Mouse (Mus musculus) T-cell, adult 2 months (primary cell): ENCODE data around the gene 5730409E04Rik.

Experiments used
- DNase-seq: peaks from one replicate; pipeline ENCODE4 v3.0.0; 2022; ENCODE audit warnings: low spot score

5730409E04Rik gene

DNA sequence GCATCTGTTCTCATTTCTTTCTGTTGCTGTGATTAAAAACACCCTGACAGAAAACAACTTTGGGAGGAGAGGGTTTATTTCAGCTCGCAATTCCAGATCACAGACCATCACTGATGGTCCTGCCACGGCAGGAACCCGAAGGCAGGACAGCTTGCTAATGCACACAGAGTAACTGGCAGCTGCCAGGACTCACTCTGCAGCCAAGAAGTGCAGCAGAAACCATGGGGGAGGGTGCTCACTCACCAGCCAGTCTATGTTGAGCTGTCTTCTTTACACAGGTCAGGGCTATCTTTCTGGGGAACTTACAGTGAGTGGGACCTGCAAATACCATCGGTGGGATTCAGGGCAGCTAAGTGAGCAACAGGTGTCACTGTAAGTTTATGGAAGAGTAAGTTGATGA lies 27.8 kb downstream of the 5730409E04Rik start:
- no peak for DNase-seq

DNA sequence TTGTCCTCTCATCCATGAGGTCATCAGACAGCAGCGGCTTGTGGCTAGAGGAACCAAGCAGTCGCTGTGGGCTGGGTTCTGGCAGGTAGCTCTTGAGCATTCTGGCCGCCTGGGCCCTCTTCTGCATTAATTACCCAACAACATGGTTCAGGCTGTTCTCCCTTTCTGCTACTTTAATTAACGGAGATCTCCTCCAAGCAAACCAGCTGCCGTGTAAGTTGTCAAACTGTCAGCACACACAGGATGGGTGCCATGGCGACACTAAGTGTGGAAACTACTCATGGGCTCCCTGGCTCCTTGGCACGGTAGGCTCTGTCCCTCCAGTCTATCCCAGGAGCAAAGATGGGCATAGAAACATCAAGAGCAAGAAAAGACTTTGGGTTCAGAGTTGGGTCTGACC lies 29.7 kb downstream of the 5730409E04Rik start:
- DNase-seq: no peak

DNA sequence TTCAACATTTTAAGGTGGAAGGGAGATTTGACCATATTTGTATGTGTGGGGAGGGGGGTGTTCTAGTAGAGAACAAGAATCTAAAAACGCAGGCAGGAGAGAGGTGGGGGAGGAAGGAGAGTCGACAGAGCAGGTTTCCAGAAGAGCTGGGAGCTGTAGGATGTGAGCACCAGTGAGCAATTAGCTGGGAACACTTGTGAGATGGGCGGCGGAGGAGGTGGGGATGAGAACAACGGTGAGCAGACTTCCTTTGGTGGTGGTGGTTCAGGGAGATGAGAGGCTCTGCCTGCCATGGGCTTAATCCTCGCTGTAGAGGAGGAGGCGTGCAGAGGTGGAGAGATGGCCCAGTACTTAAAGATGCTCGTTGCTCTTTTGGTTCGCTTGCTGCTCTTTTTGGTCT lies 32.3 kb downstream of the 5730409E04Rik start:
- DNase-seq: no peak

DNA sequence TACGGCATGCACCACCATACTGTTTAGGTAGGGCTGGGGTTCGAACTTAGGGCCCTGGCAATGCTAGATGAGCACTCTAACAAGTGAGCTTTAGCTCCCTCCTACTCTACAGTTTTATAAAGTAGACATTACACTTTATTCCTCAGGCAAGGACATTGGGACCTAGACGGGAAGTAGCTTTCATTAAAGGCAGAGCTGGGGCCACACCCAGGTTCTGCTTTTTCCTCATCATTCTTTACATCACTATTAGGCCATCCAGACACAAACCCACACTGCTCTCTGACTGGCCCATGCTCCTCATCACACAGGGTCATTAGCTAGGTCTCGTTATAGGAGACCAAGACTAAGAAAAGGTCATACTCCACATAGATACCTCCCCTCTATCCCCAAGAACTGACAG lies 34.2 kb downstream of the 5730409E04Rik start:
- DNase-seq: no peak

DNA sequence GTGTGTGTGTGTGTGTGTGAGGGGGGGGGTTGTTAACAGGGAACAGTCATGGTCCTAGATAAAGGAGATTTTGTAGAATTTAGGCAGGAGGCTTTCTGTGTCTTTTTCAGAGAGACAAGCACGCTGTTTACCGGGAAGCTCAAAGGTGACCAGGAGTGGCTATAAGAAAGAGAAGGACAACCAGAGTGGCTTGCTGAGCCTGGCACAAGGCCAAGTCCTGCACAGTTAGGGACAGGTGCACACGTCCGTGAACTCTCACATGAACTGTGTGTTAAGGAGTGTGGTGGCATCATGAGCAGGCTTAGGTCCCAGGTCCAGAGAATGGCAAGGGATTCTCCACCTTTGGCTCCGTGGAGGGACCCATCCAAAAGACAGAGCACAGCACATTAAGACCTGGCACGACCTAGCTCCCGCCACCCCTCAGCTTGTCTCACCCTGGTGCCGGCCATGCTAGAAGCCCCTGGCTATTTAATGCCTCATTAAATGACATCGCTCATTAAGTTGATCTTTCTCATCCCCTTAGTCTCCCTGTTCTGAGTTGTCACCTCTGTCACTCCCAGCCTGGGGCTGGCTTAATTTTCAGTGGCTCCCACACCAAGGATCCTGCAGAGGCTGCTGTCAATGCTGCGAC lies 34.8 kb downstream of the 5730409E04Rik start:
- DNase-seq: no peak

DNA sequence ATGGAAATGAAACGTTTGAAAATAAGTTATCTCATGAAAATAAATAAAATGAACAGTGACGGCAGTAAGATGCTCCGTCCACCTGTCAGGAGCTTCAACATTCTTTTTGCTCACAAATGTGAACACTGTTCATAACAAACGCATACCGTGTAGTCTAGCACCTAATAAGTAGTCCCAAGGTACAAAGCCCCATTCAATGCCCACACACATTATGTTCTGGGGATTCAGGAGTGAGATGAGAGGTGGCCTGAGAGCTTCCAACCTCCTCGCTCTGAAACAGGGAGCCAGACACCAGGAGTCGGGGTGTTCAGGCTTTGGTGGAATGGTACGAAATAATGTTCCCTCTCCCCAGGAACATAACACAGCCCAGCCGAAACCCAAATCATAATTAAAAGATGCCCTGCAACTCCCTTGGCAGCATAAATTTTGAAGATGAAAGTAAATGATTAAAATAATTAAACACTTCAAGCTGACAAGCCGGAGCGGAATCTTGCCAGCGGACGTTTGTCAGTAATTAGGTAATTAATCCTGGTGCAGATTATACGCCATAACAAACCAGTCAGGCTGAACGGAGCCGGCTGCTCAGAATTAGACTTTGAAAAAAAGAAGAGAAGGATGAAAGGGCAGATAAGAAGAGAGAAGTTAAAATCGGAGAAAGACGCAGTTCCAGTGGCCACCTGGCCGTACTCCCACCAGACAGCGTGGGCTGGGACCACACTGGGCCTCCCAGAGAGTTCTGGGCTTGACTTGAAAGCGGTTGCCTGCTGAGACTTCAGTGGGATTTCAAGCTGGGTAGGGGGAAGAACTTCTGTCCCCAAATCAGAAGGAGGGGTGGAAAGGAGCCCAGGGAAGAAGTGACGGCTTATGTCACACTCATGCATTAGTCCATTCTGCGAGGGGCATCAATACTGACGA lies 38.6 kb downstream of the 5730409E04Rik start:
- no peak for DNase-seq

DNA sequence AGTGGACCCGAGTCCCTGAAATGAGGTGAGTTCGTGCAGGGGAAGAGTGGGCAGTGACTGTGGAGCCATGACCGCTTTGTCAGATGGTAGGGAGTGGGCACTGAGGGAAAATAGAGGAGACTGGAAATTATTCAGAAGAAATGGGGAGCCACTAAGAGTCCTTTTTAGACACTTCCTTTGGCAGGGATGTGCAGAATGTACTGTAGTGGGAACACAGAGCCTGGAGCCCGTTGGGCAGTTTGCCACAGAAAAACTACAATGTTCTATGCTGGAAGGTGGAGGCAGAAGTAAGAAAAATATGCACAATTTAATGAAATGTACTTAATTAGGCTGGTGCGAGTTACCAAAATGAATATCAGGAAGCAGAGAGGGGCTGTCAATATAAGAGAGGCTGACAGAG lies 43.5 kb downstream of the 5730409E04Rik start:
- no peak for DNase-seq

DNA sequence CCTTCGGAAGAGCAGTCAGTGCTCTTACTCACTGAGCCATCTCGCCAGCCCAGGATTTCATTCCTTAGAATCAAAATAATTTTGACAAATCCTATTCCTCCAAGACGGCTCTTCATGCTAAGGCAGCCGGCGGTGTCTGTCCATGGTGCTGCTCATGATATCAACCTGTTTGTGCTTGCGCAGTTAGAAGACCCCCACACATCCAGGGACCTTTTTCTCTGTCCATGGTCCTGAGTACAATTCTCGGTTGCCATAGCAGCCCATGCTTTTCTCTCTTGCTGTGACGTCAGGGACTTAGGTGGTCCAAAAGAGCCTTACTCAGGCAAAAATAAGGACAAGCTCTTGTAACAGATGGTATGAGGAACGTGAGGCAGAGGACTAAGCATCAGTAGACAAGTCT lies 45.7 kb downstream of the 5730409E04Rik start:
- DNase-seq: no peak

DNA sequence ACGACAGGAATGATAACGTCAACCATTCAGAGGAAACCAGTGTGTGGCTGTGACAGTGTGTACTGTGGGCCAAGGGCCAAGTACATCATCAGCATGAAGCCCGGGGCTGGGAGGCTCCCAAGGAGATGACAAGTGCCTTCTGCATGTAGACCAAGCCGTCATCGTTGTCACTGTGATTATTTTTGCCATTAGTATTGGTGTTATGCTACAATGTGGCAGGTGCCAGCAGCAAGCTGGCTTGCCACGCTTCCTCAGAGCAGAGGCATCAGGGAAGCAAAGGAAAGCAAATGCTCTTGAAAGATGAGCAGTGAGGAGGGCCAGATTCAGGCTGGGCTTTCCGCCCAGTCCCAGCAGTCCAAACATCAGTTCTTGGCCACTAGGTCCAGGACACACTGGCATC lies 51.6 kb downstream of the 5730409E04Rik start:
- no peak for DNase-seq
